Mouse (Mus musculus) lung, adult 2 months (tissue): Measurements from ENCODE around the gene Ncor1.

Experiments
- CTCF ChIP-seq: fragments of 200-500 bp; IDR thresholded peaks from 2 replicates; pipeline ENCODE4 v1.5.1; 2011; ENCODE audit warnings: mild to moderate bottlenecking, low read length, control low read depth; ENCODE audit not compliant: insufficient read depth
- POLR2A ChIP-seq: fragments of 200-500 bp; IDR thresholded peaks from 2 replicates; pipeline ENCODE4 v1.6.1; 2011; ENCODE audit warnings: low read depth, mild to moderate bottlenecking, control low read depth, low read length, borderline replicate concordance; ENCODE audit errors: extremely low read depth

DNA sequence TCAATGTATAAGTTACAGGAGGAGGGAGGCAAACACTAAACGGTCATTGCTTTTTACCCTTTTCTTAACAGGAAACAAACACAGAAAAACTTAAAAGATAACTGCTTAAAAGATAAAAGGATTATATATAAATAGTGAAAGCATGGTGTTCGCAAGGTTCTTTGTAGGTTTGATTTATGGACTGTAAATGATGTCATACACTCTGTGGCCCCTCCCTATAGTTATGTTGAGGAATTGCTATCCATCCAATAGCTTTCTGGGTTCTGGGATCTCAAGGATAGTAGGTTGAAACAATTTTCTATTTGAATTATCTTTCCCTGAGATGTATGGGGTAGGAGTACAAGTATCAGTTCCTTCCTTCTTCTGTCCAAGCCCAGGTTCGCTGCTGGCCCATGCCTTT, 138.2 kb downstream of the Ncor1 start:
- TF ChIP-seq CTCF (no peak), POLR2A (no peak)
